Mouse (Mus musculus): ENCODE measurements around the gene Nos1ap. TPM values are rescaled to one million over a fixed set of nuclear protein-coding genes. Genes with fewer than 3 reads are reported as not detected.
A peak's percentile ranks its signal among the peaks of the same experiment; 100 is the strongest.

Gene Nos1ap
- total and polyA plus RNA-seq, 2 experiments from 2014 or later = 18.4 to 24.0 TPM

- Histone ChIP-seq H3K4me3 (ENCODE audit: low read depth, low read length) (no peak overlapping the region), H3K27ac (ENCODE audit: low read depth, low read length) (no peak overlapping the region), H3K36me3 (ENCODE audit: insufficient read depth, low read length) (no peaks in the 10 kb centered on the region), H3K9ac (replicated peaks; ENCODE audit: low read length, poor library complexity, severe bottlenecking) (no peak overlapping the region), H3K4me1 (ENCODE audit: insufficient read depth, low read length) (no peaks in the 10 kb centered on the region), H3K9me3 (ENCODE audit: low read length) (no peaks in the 10 kb centered on the region), H3K4me2 (ENCODE audit: low read depth, low read length, poor library complexity, severe bottlenecking) (no peak overlapping the region), H3K27me3 (ENCODE audit: insufficient read depth, low read length) (no peaks in the 10 kb centered on the region)
- TF ChIP-seq CTCF (IDR thresholded peaks at IDR 0.05) = no peak
- 74% methylated on average over 6 of the region's 6 CpGs for WGBS
- no peak for ATAC-seq (ENCODE audit: low FRiP score)
- DNase-seq (ENCODE audit: low spot score) = no peak
These were observed 287.2 kb downstream of the Nos1ap start for GRCm38 (mm10) chr1:170302456-170302855.

GRCm38 (mm10) chr1:170301686-170302085, 288.0 kb downstream of the Nos1ap start:
- no peak for ATAC-seq (ENCODE audit: low FRiP score)
- Histone ChIP-seq H3K4me2 (ENCODE audit: low read depth, low read length, poor library complexity, severe bottlenecking) (no peak overlapping the region), H3K4me1 (ENCODE audit: insufficient read depth, low read length) (no peaks in the 10 kb centered on the region), H3K27me3 (ENCODE audit: insufficient read depth, low read length) (no peaks in the 10 kb centered on the region), H3K27ac (ENCODE audit: low read depth, low read length) (no peak overlapping the region), H3K9ac (replicated peaks; ENCODE audit: low read length, poor library complexity, severe bottlenecking) (no peak overlapping the region), H3K36me3 (ENCODE audit: insufficient read depth, low read length) (no peaks in the 10 kb centered on the region), H3K9me3 (ENCODE audit: low read length) (no peaks in the 10 kb centered on the region), H3K4me3 (ENCODE audit: low read depth, low read length) (no peak overlapping the region)
- WGBS = 94% methylated on average over 9 of the region's 9 CpGs
- no peak for DNase-seq (ENCODE audit: low spot score)
- TF ChIP-seq CTCF (IDR thresholded peaks at IDR 0.05) = no peak

- Histone ChIP-seq H3K9ac (replicated peaks; ENCODE audit: low read length, poor library complexity, severe bottlenecking) (no peak overlapping the region), H3K4me1 (ENCODE audit: insufficient read depth, low read length) (no peaks in the 10 kb centered on the region), H3K4me2 (ENCODE audit: low read depth, low read length, poor library complexity, severe bottlenecking) (no peak overlapping the region), H3K27ac (ENCODE audit: low read depth, low read length) (no peak overlapping the region), H3K36me3 (ENCODE audit: insufficient read depth, low read length) (no peaks in the 10 kb centered on the region), H3K4me3 (ENCODE audit: low read depth, low read length) (no peak overlapping the region), H3K9me3 (ENCODE audit: low read length) (no peaks in the 10 kb centered on the region), H3K27me3 (ENCODE audit: insufficient read depth, low read length) (no peaks in the 10 kb centered on the region)
- no peak for DNase-seq (ENCODE audit: low spot score)
- no peak for TF ChIP-seq CTCF (IDR thresholded peaks at IDR 0.05)
- ATAC-seq (ENCODE audit: low FRiP score) = no peak
- 76% methylated on average over 4 of the region's 4 CpGs for WGBS
These were observed 290.2 kb downstream of the Nos1ap start for GRCm38 (mm10) chr1:170299496-170299895.

GRCm38 (mm10) chr1:170294786-170295570, 294.7 kb downstream of the Nos1ap start:
- Histone ChIP-seq H3K4me1 (ENCODE audit: insufficient read depth, low read length) (no peaks in the 10 kb centered on the region), H3K27me3 (ENCODE audit: insufficient read depth, low read length) (no peaks in the 10 kb centered on the region), H3K27ac (ENCODE audit: low read depth, low read length) (no peak overlapping the region), H3K4me3 (ENCODE audit: low read depth, low read length) (no peak overlapping the region), H3K9me3 (ENCODE audit: low read length) (no peaks in the 10 kb centered on the region), H3K36me3 (ENCODE audit: insufficient read depth, low read length) (no peaks in the 10 kb centered on the region), H3K4me2 (ENCODE audit: low read depth, low read length, poor library complexity, severe bottlenecking) (no peak overlapping the region), H3K9ac (replicated peaks; ENCODE audit: low read length, poor library complexity, severe bottlenecking) (no peak overlapping the region)
- 55% methylated on average over 15 of the region's 15 CpGs for WGBS
- ATAC-seq (ENCODE audit: low FRiP score) = no peak
- no peak for TF ChIP-seq CTCF (IDR thresholded peaks at IDR 0.05)
- DNase-seq (ENCODE audit: low spot score) = no peak

- DNase-seq (ENCODE audit: low spot score) (no peak), ATAC-seq (ENCODE audit: low FRiP score) (peak; percentile 59; the same call in 1 of the 2 replicates)
- no peak for TF ChIP-seq CTCF (IDR thresholded peaks at IDR 0.05)
- Histone ChIP-seq H3K9me3 (ENCODE audit: low read length) (no peaks in the 10 kb centered on the region), H3K4me3 (ENCODE audit: low read depth, low read length) (no peak overlapping the region), H3K36me3 (ENCODE audit: insufficient read depth, low read length) (no peaks in the 10 kb centered on the region), H3K9ac (replicated peaks; ENCODE audit: low read length, poor library complexity, severe bottlenecking) (no peak overlapping the region), H3K4me1 (ENCODE audit: insufficient read depth, low read length) (no peaks in the 10 kb centered on the region), H3K27ac (ENCODE audit: low read depth, low read length) (no peak overlapping the region), H3K4me2 (ENCODE audit: low read depth, low read length, poor library complexity, severe bottlenecking) (no peak overlapping the region), H3K27me3 (ENCODE audit: insufficient read depth, low read length) (no peaks in the 10 kb centered on the region)
- 58% methylated on average over 5 of the region's 5 CpGs for WGBS
These were observed 296.4 kb downstream of the Nos1ap start for GRCm38 (mm10) chr1:170293257-170293656.

- Histone ChIP-seq H3K36me3 (ENCODE audit: insufficient read depth, low read length) (no peaks in the 10 kb centered on the region), H3K9ac (replicated peaks; ENCODE audit: low read length, poor library complexity, severe bottlenecking) (no peak overlapping the region), H3K4me2 (ENCODE audit: low read depth, low read length, poor library complexity, severe bottlenecking) (no peak overlapping the region), H3K27me3 (ENCODE audit: insufficient read depth, low read length) (no peaks in the 10 kb centered on the region), H3K9me3 (ENCODE audit: low read length) (no peaks in the 10 kb centered on the region), H3K4me1 (ENCODE audit: insufficient read depth, low read length) (no peaks in the 10 kb centered on the region), H3K4me3 (ENCODE audit: low read depth, low read length) (no peak overlapping the region), H3K27ac (ENCODE audit: low read depth, low read length) (no peak overlapping the region)
- peak; percentile 55; the same call in 1 of the 2 replicates for ATAC-seq (ENCODE audit: low FRiP score)
- DNase-seq (ENCODE audit: low spot score) = peak; percentile 90
- TF ChIP-seq CTCF (IDR thresholded peaks at IDR 0.05) = peak; percentile 99
- 19% methylated on average over 9 of the region's 9 CpGs for WGBS
These were observed 297.3 kb downstream of the Nos1ap start for GRCm38 (mm10) chr1:170292239-170292951.
